Mouse (Mus musculus): ENCODE measurements around the gene Stard10.

Gene Stard10

DNA sequence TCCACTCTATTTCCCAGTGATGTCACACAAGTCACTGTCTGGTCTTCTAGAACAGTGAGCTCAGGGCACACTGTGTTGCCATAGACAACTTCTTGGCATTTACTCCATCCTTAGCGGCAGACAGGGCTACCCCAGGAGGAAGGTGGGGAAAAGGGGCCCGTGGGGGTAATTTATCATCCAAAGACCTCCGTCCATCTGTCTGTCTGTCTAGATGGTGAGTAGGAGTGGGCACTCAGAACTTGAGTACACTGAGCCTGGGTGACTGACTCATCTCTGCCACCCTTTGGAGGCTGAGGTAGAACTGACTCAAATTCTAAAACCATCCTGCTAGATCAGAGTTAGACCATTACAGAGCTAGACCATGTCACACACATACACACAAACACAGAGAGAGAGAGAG is at the start of gene Stard10:
Gene Stard10, plus strand, starts transcription at position 73 of the 400 bp plus-strand sequence.
- DNase-seq (ENCODE audit: extremely low read depth, low read depth), result no peak

DNA sequence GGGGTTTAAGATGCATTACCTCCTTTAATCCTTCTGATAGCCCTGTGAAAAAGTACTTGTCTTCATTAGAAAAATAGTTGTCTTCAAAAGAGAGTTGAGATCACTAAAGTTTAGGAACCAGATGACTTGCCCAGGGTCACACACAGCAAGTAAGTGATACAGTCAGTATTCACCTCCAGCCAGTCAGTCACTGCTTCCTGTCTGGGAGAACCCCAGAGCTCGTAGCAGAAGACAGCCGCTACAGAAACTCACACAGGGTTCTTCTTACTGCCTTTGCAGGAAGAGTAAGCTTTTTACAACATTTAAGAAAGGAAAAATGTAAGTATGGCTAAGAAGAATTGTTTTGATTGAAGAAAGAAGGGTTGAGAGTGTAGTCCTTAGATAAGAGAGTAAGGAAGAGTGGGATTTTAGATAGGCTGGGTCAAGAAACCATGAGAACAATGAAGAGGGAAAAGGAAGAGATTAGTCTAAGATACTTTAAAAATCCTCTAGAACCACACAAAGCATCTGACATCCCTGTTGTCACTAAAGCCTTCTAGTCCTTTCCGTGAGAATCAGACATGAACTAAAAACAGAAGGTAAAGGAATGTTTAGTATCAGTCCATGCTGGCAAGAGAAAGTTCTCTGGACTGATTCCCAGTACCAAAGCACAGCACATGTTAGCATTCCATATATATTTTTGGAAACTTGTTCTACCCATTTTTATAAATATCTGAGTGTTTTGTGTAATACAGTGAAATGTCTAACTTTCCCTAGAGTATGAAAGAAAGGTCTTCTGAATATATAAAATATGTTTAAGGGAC is 49.2 kb upstream of the Stard10 start:
- no peak for DNase-seq (ENCODE audit: extremely low read depth, low read depth)

DNA sequence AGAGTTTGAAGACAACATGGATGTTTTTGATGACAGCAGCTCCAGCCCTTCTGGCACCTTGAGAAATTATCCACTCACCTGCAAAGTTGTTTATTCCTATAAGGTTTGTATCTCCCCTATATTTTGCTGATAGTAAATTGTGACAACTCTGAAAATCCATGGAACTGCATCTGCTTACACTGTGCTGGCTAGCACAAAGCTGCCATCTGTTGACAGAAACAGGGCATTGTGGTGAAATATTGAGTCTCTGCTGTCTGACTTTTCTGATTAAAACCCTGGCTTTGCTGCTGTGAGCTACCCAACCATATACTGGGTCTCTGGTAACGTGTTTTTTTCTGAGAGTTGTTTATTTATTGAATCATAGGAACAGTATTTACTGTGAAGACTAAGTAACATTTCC is 45.3 kb upstream of the Stard10 start:
- no peak for DNase-seq (ENCODE audit: extremely low read depth, low read depth)

DNA sequence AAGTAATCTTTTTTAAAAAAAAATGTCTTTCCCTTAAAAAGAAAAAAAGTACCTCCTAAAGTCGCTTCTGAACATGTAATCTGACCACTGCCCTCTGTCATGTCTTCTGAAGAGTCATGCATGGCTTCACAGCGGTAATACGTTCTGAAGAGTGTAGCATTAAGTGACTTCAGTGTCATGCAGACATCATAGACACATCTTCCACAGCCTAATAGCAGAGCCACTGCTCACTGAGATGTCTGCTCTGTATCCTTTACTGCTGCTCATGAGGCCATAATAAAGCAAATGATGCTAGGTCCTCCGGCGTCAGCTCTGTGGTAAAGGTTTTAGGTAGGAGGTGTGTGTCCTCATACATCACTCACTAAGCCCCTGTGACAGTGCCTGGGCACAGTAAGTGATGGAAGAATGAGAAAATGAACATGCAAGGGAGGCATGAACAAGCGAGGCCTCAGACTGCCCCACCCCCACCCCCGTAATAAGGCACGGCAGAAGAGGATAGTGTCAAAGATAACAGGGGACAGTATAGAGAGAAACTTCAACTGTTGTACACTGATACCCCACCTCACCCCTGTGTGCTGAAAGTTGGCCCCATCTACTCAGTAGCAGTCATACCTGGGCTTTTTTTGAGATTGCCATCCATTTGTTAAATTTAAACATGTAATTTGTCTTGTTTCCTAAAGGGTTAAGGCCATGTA is 44.3 kb upstream of the Stard10 start:
- no peak for DNase-seq (ENCODE audit: extremely low read depth, low read depth)

DNA sequence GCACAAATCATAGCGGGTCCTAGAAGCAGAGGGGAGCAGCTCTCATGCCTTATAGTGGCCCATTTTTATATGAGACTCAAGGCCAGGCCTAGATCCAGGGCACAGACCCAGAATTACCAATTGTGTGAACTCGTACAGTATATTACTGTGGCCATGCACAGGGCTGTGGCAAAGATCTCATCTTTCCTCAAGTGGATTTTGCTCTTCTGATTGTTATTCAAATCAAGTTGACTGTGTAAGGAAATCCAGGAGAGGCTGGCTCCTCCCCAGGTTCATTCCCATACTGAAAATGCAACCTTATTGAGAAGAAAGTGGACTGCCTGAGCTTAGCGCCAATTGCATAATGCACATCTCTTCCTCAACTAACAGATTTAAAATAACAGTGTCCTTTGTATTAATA is 34.2 kb upstream of the Stard10 start:
- DNase-seq (ENCODE audit: extremely low read depth, low read depth), result no peak

DNA sequence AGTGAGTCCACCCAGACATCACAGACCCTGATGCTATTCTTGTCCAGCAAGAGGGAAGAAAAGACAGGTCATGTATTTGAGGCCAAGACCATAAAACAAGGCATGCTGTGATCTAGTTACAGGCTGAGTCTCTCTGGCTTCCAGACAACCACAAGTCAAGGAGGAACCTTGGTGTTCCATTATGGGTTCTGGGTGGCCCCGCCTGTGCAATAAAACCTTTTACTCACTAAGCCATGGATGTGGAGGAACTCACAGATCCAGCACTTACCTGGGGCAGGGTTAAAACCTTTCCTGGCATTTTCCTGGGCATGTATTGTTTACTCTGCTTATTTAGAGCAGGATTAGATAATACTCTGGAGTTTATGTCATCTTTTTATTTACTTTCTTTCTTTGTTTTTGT is 32.4 kb upstream of the Stard10 start:
- DNase-seq (ENCODE audit: extremely low read depth, low read depth), result no peak

DNA sequence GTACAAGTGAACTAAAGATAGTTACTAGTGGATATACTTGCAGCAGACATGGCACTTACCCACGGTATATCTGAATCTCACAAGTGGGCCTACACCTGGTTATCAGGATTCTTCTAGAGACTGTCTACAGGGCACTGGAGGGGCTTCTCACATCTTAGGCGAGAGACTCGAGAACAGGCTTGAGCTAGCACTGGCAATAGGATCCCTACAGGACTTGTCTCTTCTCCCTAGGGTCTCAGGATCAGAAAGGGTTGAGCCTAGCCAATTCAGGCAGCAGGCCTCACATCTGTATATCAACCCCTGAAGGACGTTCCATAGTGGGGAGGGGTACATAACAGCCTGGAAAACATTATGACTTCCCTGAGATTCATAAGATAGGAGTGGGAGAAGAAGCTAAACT is 30.0 kb upstream of the Stard10 start:
- DNase-seq (ENCODE audit: extremely low read depth, low read depth), result no peak

DNA sequence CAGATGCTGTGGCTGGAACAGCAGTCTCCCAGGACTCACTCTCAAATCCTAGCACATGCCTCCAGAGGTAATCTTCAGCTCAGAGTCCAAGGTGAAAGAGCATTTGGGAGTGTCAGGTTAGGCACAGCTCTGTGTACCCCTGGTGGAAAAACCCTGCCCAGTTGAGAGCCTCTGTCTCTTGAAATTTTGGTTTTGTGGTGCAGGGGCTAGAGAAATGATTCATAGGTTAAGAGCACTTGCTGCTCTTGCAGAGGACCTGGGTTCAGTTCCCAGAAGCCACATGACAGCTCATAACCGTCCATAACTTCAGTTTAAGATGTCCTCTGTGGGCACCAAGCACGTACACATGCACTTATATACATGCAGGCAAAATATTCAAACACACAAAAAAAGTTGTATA is 29.1 kb upstream of the Stard10 start:
- no peak for DNase-seq (ENCODE audit: extremely low read depth, low read depth)

DNA sequence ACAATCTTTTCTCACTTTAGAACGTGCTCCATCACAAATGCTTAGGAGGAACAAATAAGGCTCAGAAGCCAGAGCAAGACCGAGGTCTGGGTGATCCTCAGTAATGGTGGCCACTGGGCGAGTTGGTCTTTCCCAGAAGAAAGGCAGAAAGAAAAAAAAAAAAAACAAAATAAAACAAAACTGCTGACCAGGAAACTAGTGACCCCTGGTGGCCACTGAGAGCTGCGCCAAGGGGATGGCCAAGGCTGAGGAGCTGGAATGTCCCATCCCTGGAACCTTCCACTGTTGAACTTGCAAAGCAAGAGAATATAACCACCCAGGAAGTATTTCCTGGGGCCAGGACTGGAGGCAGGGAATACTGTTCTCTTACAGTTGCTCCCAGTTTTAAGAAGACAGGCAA is 28.4 kb upstream of the Stard10 start:
- no peak for DNase-seq (ENCODE audit: extremely low read depth, low read depth)

DNA sequence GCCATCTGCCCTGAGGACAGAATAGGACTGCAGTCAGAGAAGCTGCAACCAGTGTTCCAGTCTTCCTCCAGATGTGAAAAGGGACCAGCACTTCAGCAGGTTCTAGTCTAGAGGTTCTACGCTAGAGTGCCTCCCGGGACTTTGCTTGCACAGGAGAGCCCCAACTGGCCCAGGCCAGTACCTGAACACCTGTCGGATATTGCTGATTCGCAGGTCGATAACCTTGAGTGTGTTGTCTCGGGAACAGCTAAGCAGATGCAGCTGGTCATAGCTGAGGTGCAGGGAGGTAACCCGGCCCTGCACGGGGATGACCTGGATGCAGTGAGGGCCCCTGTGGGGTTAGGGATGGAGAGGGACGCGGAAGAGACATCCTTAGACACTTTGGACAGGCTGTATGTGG is 26.5 kb upstream of the Stard10 start:
- DNase-seq (ENCODE audit: extremely low read depth, low read depth), result no peak

DNA sequence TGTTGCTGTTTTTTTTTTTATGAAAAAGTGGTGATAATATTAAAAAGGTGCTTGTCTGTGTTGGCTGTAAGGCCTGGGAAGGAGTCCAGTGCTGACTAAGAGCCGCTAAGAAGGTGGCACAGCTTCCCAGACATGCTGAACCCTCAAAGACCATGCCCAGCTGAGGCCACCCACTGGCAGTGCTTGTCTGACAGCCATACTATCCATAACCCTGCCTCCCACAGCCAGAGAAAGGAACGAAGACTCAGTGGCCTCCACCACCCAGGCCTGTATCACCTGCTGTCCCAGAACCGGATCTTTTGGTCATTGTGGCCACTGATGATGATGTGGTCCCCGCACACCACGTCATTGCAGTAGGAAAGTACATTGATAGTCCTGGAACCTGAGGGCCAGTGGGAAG is 25.7 kb upstream of the Stard10 start:
- no peak for DNase-seq (ENCODE audit: extremely low read depth, low read depth)

DNA sequence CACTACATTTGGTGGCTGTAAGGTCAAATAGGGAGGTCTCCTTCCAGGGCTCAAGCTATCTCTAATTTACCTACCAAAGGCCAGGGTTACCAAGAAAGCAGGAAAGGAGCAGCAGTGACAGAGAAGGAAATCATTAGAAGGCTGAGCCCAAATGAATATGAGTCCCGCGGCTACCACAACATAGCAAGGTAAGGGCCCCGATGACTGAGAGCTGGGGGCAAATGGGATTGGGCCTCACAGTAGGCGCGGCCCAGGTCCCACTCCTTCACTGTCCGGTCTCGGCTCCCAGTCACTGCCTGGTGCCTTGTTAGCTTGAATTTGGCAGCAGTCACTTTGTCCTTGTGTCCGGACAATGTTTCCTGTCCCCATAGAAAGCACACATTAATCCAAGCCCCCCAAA is 25.2 kb upstream of the Stard10 start:
- no peak for DNase-seq (ENCODE audit: extremely low read depth, low read depth)

DNA sequence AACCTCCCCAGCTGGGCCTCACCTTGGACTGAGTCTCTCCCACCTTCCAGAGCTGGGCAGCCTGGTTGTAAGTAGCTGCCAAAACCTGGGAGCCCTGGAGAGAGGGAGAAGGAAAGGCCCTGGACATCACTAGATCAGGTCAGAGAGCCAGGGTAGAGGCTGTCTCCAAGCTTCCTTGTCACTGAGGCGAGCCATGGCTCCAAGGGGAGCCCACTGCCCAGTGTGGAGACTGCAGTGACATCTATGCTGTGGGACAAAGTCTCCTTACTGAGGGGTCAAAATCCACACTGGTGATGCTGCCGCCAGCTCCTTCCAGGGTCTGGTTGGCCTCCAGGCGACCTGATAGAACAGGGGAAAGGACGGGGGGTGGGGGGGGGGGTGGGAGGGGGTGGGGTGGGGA is 24.8 kb upstream of the Stard10 start:
- DNase-seq (ENCODE audit: extremely low read depth, low read depth), result no peak

DNA sequence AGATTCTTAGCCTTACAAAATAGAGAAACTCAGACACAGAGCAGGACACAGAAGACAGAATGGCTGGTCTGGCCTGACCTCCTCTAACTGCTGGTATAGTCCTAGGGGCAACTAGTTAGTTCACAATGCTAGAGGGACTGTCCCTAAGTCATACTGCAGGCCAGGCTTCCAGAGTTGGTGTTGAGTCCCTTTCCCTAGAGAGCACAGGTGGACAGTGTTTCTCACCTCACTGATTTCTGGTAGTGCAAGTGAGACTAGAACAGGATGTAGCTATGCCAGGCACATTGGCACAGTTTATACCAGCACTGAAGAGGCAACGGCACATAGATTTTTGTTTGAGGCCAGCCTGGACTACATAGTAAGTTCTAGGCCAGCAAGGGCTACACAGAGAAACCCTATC is 24.2 kb upstream of the Stard10 start:
- no peak for DNase-seq (ENCODE audit: extremely low read depth, low read depth)

DNA sequence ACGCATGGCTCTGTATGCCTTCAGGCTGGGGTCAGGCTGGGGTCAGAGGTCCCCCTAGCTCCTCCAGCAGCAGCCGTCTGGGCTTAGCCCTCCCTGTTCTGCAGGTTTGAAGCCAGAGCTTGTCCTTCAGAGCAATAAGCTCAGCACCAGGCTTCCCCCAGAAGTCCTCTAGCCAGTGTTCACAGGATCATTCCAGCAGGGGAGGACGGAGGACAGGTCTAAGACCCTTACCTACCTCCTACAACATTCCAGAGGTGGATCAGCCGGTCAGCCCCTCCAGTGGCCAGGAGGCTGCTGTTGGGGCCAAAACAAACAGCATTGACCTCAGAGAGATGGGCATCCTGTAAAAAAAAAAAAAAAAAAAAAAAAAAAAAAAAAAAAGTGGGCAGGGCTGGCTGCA is 23.7 kb upstream of the Stard10 start:
- DNase-seq (ENCODE audit: extremely low read depth, low read depth), result no peak

DNA sequence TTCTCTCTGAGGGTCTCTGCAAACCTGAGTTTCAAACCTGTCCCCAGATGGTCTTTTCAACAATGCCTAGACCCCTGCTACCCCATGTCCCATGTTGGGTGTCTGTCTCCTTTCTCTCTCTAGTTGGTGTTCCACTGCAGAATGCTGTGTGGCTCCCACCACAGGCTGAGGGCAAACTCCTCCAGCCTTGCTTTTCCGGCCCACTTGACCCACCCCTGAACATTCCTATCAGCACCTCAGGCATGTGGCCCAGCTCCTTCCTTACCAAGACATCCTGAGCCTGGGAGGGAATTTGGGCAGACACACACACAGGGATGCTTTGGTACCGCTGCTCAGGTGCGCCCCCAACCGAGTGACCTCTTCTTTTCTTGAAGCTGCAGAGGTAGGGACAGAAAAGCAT is 23.3 kb upstream of the Stard10 start:
- DNase-seq (ENCODE audit: extremely low read depth, low read depth), result no peak

DNA sequence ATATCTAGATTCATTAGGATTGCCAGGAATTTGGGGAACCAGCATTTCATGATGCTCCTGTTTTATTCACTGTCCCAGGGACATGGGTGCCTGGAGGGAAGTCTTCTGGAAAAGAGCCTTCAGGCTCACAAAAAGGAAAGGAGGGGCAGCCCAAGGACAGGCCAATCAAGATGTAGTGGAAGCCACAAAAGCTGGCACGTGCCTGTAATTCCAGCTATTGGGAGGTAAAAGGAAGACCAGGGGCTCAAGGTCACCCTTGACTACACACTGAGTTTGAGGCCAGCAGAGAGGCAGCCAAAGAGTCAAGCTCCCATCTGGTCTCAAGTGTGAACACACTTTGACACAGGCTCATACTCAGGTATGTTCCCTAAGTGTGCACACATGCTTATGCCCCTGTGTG is 21.4 kb upstream of the Stard10 start:
- DNase-seq (ENCODE audit: extremely low read depth, low read depth), result no peak

DNA sequence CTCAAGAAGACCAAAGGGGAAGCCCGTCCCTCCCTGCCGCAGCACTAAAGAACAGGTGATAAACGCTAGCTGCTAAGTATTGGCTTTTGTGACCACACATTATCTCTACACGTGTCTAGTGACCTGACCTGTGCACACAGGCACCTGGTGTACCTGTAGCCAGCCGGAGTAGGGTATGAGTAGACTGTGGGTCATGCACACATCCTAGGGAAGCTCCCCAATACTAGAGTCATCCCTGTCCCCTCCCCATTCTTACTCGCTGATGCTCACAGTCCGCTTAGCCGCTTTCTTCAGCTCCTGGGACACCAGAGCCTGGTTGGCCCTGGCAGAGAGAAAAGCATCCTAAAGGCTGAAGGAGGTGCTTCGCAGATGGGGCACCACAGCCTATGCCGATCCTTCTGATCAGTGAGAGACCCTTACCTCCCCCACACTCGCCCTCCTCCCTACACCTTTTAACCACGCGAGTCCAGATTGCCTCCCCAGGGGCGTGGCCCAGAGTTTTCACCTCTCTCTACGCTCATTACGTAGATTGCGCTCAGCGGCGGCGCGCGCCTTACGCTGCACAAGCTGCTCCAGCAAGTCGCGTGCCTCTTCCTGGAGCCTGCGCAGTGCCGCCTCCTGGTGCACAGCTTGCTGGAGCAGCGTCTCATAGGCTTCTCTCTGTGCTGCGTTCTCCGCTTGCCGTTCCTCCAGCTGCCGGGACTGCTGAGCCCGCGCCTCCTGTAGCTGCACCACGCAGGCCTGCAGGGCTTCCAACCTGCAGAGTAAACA is 20.4 kb upstream of the Stard10 start:
- no peak for DNase-seq (ENCODE audit: extremely low read depth, low read depth)

DNA sequence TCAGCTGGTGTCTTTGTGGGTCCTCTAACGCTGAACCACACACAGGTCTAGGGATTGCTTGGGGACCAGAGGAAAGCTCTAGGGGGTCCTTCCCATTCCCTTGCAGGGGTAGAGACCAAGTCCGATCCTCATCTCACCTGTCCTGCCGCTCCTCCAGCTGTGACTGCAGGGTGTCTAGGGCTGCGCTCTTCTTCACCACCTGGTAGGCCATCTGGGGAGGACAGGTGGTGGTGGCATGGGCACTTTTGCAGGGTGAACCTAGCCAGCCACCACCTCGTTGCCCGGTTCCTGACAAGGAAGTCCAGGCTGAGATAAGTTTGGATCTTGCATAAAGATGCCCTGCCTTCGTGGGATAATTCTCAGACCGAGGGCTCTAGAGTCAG is 19.9 kb upstream of the Stard10 start:
- no peak for DNase-seq (ENCODE audit: extremely low read depth, low read depth)

DNA sequence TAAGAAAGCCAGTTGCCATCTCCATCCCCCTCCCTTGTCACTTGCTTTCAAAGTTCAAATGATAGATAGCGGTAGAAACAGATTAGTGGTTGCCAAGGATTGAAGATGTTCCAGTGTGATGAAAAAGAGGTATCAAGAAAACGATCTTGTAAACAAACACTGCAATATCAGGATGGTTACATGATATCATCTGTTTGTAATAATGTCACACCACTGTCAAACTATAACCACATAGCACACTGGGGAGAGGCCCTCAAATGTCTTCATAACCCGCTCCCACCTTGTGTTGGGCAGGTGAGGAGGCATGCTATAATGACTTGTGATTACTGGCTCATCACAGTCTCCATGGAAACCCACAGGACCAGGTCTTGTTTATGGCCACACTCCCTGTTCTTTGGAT is 18.5 kb upstream of the Stard10 start:
- DNase-seq (ENCODE audit: extremely low read depth, low read depth), result no peak

DNA sequence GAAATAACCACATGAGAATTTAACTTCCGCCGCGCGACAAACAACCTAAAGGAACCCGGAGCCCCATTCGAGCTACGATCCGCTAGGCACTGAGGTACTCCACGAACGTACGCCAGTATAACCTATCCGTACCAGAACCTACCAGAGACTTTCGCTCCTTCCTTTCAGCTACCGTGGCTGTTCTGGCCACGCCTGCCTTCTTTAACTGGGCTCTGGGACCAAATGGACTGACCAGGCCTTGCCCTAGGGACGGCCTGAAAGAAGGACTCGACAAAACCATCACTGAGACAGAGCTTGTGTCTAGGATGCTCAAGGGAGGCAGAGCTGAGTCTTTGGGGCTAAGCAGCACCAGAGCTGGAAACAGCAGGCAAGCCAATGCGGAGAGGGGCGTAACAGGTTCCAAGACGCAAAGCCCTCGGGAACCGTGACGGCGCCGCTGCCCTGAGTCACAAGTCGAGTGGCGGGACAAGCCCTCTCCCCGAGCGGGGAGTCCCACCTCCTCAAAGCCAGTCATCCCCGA is 15.5 kb upstream of the Stard10 start:
- DNase-seq (ENCODE audit: extremely low read depth, low read depth), result peak; percentile 53

DNA sequence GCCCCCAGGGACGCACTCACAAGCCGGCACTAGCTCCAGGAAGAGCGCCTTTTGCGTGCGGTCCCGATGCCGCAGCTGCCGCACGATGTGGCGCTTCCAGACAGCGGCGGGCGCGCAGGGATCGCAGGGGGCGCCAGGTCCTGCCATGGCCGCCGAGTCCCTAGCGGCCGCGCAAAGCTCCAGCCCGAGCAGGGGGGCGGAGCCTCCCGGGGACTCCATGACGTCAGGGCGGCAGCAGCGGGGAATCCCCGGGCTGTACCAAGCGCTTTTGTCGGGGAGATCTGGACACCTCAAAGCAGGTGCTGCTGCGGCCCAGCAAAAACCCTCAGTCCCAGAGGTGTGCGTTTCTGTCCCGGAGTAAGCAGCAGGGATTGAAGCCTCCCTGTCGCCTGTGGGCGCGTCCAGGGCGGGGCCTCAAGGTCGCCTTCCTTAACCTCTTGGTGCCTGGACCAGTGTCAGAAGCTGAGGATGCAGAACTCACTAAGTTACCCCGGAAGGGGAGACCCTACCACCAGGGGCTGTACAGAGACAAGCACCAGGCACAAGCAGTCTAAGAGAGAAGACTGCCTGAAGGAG is 14.9 kb upstream of the Stard10 start, which contains the start of gene Atg16l2:
Gene Atg16l2, minus strand, starts transcription at position 371 of the 576 bp plus-strand sequence.
- peak; percentile 85 for DNase-seq (ENCODE audit: extremely low read depth, low read depth)

Data from MEL-GATA-1-ER (cell line).